In genomic region chr9:118198557-118198956, GRCm38 (mm10) we compare ENCODE assay signal across 35 mouse cellular contexts.
"Had no signal": no experiment of that assay in that cellular context is flagged by ENCODE, and none has a peak within 500 bp of the region (broad histone marks: within the 10 kb centered on the region; RNA-seq: fewer than 3 reads in every experiment).

No protein-coding gene starts in this region.

- H3K9ac ChIP-seq: heart, embryonic 12.5 days; heart, embryonic 13.5 days; heart, embryonic 15.5 days; hindbrain, embryonic 12.5 days; hindbrain, embryonic 13.5 days; hindbrain, embryonic 14.5 days; hindbrain, embryonic 15.5 days; intestine, embryonic 15.5 days; kidney, embryonic 15.5 days had no signal

- H3K4me2 ChIP-seq: heart, embryonic 11.5 days; heart, embryonic 12.5 days; heart, embryonic 13.5 days; heart, embryonic 15.5 days; hindbrain, embryonic 12.5 days; hindbrain, embryonic 13.5 days; hindbrain, embryonic 14.5 days; hindbrain, embryonic 15.5 days; intestine, embryonic 15.5 days; kidney, embryonic 15.5 days had no signal

- H3K27ac ChIP-seq: heart, embryonic 10.5 days; heart, embryonic 13.5 days; heart, embryonic 15.5 days; hindbrain, embryonic 10.5 days; hindbrain, embryonic 12.5 days; hindbrain, embryonic 13.5 days; hindbrain, embryonic 14.5 days; hindbrain, embryonic 15.5 days; hindbrain, postnatal 0 days; intestine, embryonic 15.5 days; kidney, embryonic 15.5 days; kidney, postnatal 0 days; layer of hippocampus, adult 2 months had no signal

- H3K4me1 ChIP-seq: heart, embryonic 10.5 days; heart, embryonic 12.5 days; heart, embryonic 15.5 days; hindbrain, embryonic 10.5 days; hindbrain, embryonic 12.5 days; hindbrain, embryonic 13.5 days; hindbrain, embryonic 15.5 days; intestine, embryonic 15.5 days; kidney, embryonic 15.5 days had no signal

- H3K4me3 ChIP-seq: heart, embryonic 10.5 days; heart, embryonic 12.5 days; heart, embryonic 13.5 days; heart, embryonic 15.5 days; hindbrain, embryonic 10.5 days; hindbrain, embryonic 12.5 days; hindbrain, embryonic 13.5 days; hindbrain, embryonic 15.5 days; intestine, embryonic 15.5 days; kidney, embryonic 15.5 days; layer of hippocampus, adult 2 months had no signal

- H3K9me3 ChIP-seq: heart, embryonic 10.5 days; heart, embryonic 12.5 days; heart, embryonic 13.5 days; heart, embryonic 15.5 days; hindbrain, embryonic 10.5 days; hindbrain, embryonic 12.5 days; hindbrain, embryonic 13.5 days; hindbrain, embryonic 15.5 days; intestine, embryonic 15.5 days; kidney, embryonic 15.5 days had no signal

- DNase-seq: heart, postnatal 10 days; heart, postnatal 14 days; heart, postnatal 36 days; heart, postnatal 4 days; kidney, adult 11 months; kidney, adult 18-20 months; kidney, adult 2 months; kidney, adult 8-10 months; kidney, adult 9 months; kidney, postnatal 10 days; kidney, postnatal 14 days; kidney, postnatal 25 days; kidney, postnatal 36 days; kidney, postnatal 4 days; layer of hippocampus, adult 9-11 months; layer of hippocampus, postnatal 36 days had no signal

- H3K27me3 ChIP-seq: heart, embryonic 12.5 days; heart, embryonic 13.5 days; heart, embryonic 15.5 days; hindbrain, embryonic 12.5 days; hindbrain, embryonic 13.5 days; hindbrain, embryonic 15.5 days; intestine, embryonic 15.5 days; kidney, embryonic 15.5 days had no signal

- H3K36me3 ChIP-seq: heart, embryonic 10.5 days; heart, embryonic 12.5 days; heart, embryonic 13.5 days; heart, embryonic 15.5 days; hindbrain, embryonic 10.5 days; hindbrain, embryonic 12.5 days; hindbrain, embryonic 13.5 days; hindbrain, embryonic 15.5 days; intestine, embryonic 15.5 days; kidney, embryonic 15.5 days had no signal

- ATAC-seq: hindbrain, embryonic 16.5 days; hindbrain, postnatal 0 days; inflammation-experienced regulatory T-cells, adult 6 months; intestine, embryonic 15.5 days; intestine, embryonic 16.5 days; intestine, postnatal 0 days had no signal
